Mouse (Mus musculus) urinary bladder, adult 18-20 months (tissue): ENCODE measurements around the gene 4430402I18Rik.
"Not testable (repeated sequence)": the region's sequence is repeated elsewhere in the genome, so short reads cannot be mapped to it uniquely, and the experiment has no call there.

ENCODE experiments used
- DNase-seq, 2 experiments: peaks; one replicate each; pipeline ENCODE4 v3.0.0; 2022; ENCODE audit warnings: low spot score in 2 of 2, mixed read lengths in 2 of 2

Gene 4430402I18Rik

GRCm38 (mm10) chr19:28967652-28968051 lies at the start of gene 4430402I18Rik:
Gene 4430402I18Rik (minus strand): TSS chr19:28967800.
- no peak for DNase-seq

- DNase-seq, result no peak
These were observed 49.2 kb upstream of the 4430402I18Rik start for GRCm38 (mm10) chr19:29016786-29017185.

DNA sequence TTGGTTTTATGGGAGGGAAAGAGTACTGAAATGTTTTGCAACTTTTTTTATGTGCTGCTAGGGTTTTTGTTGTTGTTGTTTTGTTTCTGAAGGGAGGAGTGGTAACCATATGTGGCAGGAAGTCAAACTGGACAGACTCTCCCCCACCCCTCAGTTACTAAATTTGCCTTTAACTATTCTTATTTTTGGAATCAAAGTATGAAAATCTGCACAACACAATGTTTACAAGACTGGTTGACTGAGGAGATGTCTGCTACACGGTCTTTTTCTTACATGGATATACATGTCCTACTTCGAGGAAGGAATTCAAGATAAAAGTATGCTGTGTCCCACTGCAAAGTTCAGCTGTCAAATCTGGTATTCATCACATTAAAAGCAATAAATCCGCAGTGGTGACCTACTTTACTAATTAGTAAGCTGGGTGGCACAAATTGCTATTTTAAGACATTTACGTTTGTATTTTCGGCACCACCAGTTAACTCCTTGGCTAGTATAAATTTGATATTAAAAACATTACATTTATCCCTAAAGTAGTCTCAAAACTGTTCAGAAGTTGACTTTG lies 48.7 kb upstream of the 4430402I18Rik start:
- no peak for DNase-seq

GRCm38 (mm10) chr19:29015410-29016203 lies 48.0 kb upstream of the 4430402I18Rik start:
- no peak for DNase-seq

DNA sequence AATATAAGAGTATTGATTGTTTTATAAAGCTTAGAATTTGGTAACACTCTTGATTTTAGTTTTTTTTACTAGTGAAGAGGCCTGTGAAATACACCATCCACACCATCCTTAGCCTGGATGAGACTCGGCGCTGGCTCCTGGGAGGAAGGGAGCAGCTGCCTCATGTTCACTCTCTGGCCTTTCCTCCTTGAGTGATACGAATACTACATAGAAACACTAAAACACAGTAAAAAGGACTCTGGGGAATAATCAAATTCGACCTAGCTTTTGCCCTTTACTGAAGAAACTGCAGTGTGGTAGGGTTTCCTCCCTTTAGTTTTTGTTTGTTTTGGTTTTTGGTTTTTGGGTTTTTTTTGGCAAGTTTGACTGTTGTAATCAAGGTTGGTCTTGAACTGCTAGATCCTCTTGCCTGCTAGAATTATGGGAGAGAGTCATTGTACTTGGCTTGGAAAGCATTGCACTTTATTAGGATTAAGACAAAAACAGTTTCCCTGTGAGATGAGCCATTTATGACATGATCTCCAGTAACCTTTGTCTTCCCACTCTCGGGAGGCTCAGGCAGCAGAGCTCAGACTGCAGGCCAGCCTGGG lies 47.0 kb upstream of the 4430402I18Rik start:
- peak in 1 of 2 experiments; percentile 20 for DNase-seq

DNA sequence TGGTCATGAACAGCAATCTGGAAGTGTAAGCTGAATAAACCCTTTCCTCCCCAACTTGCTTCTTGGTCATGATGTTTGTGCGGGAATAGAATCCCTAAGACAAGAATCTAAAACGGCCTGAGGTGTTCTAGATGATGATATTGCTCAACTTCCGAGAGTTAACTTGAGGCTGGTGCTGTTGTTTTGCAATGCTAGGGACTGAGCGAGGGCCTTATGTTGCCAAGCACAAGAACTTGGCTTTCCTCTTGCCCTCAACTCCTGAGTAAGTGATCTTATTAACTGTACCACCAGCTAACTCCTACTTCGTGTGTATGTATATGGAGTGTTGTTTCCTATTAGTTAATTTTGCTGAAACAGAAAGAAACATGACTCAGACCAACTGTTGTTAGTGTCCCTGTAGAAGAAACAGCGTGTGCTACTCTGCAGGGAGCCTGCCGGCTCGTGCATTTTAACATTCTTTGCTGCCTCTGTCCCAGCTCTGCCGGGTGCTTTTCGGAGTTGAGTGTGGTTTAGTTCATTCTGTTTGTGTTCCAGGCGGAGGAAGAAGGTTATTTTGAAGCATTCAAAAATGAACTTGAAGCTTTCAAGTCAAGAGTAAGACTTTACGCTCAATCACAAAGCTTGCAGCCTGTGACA lies 43.9 kb upstream of the 4430402I18Rik start:
- no peak for DNase-seq

- DNase-seq, result no peak
These were observed 41.4 kb upstream of the 4430402I18Rik start for GRCm38 (mm10) chr19:29009046-29009445.

DNA sequence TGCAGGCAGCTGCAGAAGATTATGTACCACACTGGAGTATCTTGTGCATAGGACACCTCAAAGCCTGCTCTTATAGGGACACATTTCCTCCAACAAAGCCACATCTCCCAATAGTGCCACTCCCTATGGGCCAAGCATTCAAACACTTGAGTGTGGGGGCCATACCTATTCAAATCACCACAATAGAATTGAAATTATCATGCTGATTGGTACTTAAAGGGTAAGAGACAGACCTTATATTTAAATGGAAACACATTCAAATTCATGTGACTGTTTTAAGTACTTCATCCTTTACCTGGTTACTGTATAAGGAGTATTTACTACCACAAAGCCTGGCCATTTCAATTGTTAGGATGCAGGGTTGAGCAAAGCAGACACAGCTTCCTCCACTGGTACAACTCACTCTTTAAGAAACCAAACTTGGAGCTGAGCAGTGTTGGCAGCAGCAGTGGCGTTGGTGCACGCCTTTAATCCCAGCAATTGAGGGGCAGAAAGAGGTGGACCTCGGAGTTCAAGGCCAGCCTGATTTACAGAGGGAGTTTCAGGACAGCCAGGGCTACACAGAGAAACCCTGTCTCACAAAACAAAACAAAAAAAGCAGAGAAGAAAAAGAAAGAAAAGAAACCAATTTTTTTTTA lies 40.6 kb upstream of the 4430402I18Rik start:
- no peak for DNase-seq

DNA sequence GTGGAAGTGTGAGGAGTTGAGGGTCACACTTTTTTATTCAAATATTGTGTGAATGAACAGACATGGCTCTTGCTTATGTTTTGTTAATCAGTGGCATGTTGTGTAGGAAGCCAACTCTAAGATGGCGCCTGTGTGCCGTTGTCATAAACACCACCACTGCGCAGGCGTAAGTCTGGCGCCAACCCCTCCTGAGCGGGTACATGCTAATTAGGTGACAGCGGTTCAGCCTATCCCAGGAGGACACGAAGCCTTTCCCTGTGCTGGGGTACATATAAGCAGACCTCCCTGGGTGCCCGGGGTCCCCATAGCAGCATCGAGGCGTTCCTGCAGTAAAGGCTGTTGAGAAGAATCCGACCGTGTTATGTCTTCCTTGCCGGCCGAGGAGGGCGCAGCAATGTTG lies 32.7 kb upstream of the 4430402I18Rik start:
- not testable (repeated sequence) for DNase-seq

DNA sequence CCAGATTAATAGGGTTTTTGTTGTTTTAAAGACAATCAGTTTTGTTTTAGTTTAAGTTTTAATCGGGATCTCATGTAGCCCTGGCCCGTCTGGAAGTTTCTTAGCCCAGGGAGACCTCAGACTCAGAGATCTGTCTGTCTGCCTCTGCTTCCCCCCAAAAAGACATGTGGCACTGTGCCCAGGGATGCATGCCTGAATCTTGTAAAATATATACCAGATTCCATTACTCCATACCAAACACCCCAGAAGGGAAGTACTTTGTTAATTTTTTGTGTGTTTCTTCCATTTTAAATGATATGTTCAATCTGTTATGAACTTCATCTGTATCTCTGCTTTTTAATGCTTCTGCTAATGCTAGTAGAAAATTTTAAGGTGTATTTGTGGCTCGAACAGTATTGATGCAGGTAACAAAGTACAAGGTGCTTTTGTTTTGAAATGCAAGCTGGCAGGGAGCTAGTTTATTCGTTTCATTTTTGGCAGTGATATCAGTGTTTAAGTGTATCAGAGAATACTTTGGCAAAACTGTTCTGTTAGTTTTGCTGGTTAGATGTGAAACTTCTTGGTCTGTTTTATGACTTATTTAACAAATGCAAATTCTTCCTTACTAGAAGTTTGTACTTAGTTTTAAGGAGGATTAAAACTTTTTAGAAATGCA lies 30.5 kb upstream of the 4430402I18Rik start:
- no peak for DNase-seq

DNA sequence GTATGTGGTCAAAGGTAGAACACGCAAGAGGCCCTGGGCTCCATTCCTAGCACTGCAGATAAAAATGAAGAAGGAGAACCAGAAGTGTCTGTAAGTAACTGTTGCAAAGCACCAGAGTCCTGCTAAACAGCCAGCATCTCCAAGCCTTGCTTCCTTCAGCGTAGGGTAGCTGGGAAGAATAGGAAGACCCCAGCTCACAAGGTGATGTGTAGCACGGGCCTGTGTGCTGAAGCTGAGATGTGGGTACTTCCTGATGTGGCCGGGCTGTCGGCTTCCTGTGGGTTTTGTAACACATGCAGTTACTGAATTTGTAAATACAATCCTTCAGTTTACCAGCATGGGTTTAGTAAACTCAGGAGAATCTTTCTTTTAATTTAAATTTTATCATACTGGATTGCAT lies 27.8 kb upstream of the 4430402I18Rik start:
- no peak for DNase-seq

GRCm38 (mm10) chr19:28994870-28995269 lies 27.3 kb upstream of the 4430402I18Rik start:
- DNase-seq, result no peak

DNA sequence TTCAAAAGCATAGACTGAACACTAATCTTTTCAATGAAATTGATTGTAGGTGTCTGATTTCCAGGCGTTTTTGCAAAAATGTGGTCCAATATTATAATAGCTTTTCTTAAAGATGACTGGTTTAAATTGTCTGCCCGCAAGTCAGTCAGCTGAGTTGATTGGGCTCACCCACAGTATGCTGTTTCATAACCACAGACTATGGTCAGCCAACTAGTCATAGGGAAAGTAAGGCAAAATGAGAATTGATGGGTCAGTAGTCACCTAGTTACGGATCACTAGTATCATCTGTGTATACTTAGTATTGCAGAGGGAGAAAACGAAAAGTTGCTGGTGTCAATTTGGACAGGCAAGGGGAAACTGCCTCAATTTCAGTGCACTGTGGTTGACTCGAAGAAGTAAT lies 23.8 kb upstream of the 4430402I18Rik start:
- DNase-seq, result no peak

GRCm38 (mm10) chr19:28990590-28991221 lies 23.1 kb upstream of the 4430402I18Rik start:
- DNase-seq, result no peak

DNA sequence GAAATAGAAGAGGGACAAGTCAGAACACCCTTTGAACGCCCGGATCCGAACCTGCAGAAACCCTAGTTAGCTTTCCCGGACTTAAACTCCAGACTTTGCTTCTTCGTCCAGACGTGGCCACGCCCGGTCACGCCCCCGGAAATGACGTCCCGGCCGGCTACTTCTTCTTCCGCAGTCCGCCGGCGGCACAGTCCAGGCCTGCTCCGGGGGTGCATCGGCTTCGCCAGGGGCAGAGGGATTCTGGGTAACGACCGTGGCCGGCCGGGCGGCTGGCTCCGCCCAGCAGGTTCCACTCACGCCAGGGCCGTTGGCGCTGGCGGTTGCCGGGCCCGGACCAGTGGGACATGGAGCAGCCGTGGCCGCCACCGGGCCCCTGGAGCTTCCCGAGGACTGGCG lies 22.6 kb upstream of the 4430402I18Rik start, which contains the start of gene Cdc37l1:
Gene Cdc37l1, plus strand, starts transcription at position 159 of the 396 bp plus-strand sequence.
- DNase-seq, result peak; percentile 97 to 98

DNA sequence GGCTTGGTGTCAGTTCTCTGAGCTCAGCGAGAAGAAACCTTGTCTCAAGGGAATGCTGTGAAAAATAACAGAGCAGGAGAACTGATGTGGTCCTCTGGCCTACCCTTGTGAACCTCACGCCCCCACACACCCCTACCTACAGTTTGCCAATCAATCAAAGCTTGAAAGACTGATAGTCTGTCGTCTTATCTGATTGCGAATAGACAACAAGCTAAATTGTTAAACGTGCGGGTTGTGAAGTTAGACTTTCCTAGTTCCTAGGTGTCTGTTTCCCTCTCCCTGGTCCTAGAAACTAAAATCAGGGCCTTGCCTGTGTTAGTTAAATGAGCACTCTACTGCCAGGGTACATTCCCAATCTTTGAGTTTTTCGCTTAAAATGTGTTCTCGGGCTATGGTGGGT lies 21.9 kb upstream of the 4430402I18Rik start:
- DNase-seq, result no peak

DNA sequence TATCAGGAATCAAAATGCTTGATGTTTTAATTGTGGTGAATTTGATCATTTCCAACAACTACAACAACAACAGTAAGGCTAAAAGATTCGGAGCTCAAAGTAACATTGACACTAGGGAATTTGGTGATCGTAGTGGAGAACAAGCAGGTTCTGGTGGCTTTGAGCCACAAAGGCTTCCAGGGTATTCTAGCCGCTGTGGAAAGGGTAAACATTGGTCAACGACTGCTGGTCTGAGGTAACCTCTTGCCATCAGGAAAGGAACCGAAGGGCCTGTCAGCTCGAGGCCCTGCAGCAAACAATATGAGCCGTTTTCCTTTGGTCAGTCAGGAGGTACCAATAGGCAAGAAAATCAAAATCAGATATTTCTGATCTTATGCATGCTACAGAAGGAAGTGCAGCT lies 15.0 kb upstream of the 4430402I18Rik start:
- DNase-seq, result no peak

GRCm38 (mm10) chr19:28974862-28975611 lies 7.4 kb upstream of the 4430402I18Rik start:
- DNase-seq, result peak; percentile 65 to 88

GRCm38 (mm10) chr19:28970251-28970650 lies 2.7 kb upstream of the 4430402I18Rik start:
- no peak for DNase-seq

- no peak for DNase-seq
These were observed 1.6 kb upstream of the 4430402I18Rik start for GRCm38 (mm10) chr19:28969231-28969630.
